Mouse (Mus musculus) G1E (cell line): ENCODE results near the gene Dhx16.

ENCODE experiments used
- CTCF ChIP-seq: IDR thresholded peaks from 2 replicates; pipeline ENCODE4 v1.5.1; 2012; ENCODE audit warnings: low read depth, low read length, inconsistent platforms, mixed read lengths
- GATA1 ChIP-seq: IDR thresholded peaks from 2 replicates; pipeline ENCODE4 v1.6.1; 2012; ENCODE audit warnings: borderline replicate concordance, low read length, inconsistent platforms, mixed read lengths

GRCm38 (mm10) chr17:35832400-35833238 lies 47.0 kb upstream of the Dhx16 start:
- TF ChIP-seq CTCF (no peak), GATA1 (no peak)
